Mouse (Mus musculus) 416B (cell line): ENCODE measurements around the gene Uvrag.

ENCODE experiments used
- DNase-seq: peaks from one replicate; pipeline ENCODE4 v3.0.0; 2011; ENCODE audit warnings: low read depth

The Uvrag gene

GRCm38 (mm10) chr7:99097781-99098180 lies 43.2 kb downstream of the Uvrag start:
- DNase-seq = no peak

DNA sequence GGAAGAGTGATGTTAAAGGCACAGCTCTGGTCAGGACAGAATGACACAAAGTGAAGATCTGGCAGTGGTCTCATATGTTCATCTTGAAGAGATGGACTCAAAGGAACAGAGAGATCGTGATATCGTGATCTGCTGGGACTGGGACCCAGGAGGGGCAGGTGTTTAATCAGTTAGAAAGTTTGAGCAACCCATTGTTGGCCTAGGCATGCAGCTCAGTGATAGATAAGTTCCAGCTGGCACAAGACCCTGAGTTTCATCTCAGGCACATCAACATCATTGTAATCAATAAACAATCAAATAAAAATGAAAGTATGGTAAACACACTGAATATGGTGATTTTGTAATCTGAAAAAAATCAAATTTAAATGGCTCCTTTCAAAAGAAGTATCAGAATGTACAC lies 43.8 kb downstream of the Uvrag start:
- no peak for DNase-seq

GRCm38 (mm10) chr7:99095191-99095590 lies 45.8 kb downstream of the Uvrag start:
- peak; percentile 64 for DNase-seq

GRCm38 (mm10) chr7:99094336-99094735 lies 46.6 kb downstream of the Uvrag start:
- no peak for DNase-seq

DNA sequence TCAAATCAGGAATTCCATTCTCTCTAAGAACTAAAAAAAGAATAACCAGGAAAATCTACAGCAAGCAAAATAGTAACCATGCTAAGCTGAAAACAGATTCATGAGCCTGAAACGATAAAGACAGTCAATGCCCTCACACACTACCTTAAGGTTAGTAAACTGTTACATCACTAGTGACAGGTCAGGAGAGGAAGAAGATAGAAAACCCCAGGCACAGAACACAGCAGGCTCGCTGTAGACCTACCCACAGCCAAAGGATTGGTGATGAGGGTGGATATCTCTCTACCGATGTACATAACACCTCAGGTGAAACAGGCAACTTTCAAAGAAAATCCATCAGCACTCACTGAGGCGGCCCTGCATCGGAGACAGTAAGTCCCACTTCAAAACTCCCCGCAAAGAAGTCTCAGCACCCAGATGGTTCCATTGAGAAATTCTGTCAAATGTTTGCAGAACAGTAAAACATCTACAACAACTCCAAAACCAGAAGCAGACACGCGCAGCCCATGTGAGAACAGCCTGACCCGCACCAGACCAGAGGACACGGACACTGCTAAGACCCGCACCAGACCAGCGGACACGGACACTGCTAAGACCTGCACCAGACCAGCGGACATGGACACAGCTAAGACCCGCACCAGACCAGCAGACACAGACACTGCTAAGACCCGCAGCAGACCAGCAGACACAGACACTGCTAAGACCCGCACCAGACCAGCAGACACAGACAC lies 48.9 kb downstream of the Uvrag start:
- DNase-seq = no peak

- DNase-seq = no peak
Measured at GRCm38 (mm10) chr7:99089716-99090115, 51.2 kb downstream of the Uvrag start.

- no peak for DNase-seq
Measured at GRCm38 (mm10) chr7:99088576-99089346, 52.2 kb downstream of the Uvrag start.

- DNase-seq = no peak
Measured at GRCm38 (mm10) chr7:99087581-99087980, 53.4 kb downstream of the Uvrag start.

- peak; percentile 83 for DNase-seq
Measured at GRCm38 (mm10) chr7:99086646-99087443, 54.1 kb downstream of the Uvrag start.

DNA sequence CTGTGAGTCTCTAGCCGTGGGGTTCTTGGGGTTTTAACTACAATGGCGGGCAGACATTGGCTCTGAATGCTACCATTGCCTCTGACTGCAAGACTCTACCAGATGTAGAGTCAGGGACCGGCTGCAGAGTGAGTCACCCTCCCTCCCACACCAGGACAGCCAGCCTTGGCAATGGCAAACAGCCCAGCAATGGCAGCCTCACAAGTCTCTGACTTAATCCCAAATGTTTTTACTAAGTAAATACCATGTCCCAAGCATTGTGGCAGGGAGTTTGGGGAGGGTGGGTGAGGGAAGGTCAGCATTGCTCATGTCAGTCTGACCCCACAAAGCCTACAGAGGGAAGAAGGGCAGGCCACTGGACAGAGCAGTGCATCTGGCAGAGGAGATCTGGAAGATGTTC lies 55.7 kb downstream of the Uvrag start:
- DNase-seq = no peak

DNA sequence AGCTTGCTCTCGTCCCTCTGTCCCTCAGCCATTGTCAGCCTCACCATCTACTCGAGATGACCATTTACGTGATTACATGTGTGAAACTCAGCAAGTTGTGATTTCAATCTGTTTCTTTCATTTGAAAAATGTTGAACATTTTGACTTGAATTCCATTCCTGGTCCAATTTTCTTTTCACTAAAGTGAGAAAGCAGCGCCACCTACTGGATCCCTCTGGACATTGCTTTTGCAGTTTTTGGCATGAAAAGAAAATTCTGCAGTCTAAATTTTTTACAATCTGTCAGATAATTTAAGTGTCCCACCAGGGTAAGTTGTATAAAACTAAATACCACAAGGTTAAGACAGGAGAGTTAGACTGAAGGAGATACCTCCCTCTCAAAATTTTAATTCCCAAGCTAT lies 61.4 kb downstream of the Uvrag start:
- peak; percentile 66 for DNase-seq

DNA sequence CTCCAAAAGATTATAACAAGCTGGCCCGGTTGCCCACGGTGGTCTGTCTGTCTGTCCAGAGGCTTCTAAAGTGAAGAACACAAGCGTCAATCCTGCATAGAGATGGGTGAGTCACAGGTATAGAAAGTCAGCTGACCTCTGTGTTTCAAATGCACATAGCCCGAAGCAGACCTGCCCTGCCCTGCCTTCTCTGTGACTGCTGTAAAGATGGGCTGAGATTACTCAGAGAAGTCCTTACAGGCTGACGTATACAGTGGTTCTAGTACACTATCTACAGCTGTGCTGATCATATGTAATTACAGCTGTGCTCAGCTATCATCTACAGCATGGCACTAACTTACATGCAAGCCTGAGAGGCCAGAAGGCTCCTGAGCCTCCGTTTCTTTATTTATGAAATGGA lies 62.1 kb downstream of the Uvrag start:
- no peak for DNase-seq

DNA sequence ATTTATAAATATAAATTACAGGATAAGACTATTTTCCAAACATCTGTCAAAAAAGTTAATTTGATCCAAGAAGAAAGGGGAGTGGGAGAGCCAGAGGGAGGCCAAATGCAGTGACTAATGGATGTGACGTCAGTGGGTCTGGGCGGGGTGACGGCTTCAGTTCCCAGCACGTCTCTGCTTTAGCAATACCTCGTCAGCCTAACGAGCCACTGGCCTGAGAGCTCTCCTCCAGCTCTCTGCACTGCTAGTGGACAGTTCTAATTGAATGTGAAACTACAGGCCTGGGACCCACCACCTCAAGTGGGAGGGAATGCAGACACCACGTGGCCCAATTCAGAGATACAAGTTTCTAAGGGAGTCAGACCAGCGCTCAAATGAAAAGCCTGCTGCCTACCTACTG lies 63.7 kb downstream of the Uvrag start:
- DNase-seq = no peak

DNA sequence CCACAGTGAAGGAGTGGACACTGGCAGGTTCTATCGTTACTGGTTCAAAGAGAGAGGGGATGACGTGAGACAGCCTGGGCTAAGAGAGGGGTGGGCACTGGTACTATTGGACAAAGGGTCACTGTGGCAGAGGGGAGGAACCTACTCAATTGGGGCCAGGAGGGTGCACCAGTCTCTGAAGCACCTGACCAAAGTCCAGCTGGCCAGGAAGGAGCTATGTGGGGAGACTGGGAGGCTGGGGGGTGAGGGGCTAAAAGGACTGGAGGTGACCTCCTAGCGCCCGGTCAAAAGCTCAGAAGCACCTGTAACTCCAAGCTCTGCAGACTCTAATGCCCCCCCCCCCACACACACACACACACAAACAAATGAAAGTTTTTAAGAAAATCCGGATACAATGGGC lies 65.8 kb downstream of the Uvrag start:
- DNase-seq = no peak

DNA sequence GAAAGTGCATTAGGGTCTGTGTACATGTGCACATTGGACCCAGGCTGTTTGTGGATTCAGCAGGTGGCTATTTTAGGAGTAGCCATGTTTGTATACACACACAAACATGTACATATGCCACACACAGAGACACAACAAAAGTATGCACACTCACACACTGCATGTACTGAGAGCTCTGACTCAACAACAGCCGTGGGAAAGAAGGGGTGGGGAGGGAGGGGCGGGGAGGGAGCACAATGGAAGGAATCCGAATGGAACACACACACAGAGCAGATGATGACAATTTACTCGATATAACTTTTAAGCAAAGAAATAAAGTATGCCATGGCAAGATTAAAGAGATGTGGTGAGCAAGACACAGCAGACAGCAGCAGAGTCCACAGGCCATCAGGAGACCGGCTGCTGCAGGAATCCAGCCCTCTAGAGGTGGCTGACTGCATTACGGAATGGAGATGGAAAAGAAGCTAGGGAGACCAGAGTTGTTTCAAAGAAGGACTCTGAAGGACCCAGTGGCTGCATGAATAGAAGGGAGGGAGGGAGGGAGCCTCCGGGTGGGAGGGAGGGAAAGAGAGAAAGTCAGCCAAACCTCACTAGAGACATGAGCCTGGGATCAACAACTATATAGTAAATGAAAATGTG lies 67.1 kb downstream of the Uvrag start:
- peak; percentile 35 for DNase-seq

- peak; percentile 37 for DNase-seq
Measured at GRCm38 (mm10) chr7:99067710-99068109, 73.2 kb downstream of the Uvrag start.

DNA sequence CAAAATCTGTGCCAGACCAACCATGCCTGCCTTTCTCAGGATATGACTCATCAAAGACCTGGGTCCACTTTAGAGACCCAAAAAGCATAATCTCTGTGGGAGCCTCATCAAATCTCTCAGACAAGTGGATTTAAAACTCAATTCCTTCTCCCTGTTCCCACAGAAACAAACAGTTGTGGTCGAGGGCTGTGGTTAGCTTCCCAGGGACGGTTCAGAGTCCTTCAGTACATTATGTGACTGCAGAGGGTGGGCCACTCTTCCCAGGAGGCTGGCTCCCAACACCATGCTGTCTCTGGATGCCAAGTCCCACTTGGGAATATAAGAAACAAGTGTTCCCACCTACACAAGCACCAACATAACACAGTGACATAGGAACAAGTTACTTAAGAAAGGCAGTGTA lies 75.0 kb downstream of the Uvrag start:
- no peak for DNase-seq

- DNase-seq = no peak
Measured at GRCm38 (mm10) chr7:99065391-99065831, 75.5 kb downstream of the Uvrag start.

DNA sequence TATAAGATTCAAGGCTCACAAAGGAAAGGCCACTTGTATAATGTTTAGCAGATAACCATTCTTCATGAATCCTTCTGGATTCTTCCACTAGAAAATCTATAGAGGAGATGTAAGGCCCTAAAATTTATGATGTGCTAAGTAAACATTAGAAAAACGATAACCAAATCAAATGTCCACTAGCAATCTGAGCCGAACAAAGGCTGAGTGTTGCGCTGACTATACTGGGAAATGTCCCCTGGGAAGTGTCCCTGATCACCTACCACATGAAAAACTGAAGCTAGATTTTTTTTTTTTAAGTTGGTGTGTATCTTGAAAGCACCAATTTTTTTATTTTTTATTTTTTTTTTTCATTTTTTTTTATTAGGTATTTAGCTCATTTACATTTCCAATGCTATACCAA lies 76.1 kb downstream of the Uvrag start:
- no peak for DNase-seq

DNA sequence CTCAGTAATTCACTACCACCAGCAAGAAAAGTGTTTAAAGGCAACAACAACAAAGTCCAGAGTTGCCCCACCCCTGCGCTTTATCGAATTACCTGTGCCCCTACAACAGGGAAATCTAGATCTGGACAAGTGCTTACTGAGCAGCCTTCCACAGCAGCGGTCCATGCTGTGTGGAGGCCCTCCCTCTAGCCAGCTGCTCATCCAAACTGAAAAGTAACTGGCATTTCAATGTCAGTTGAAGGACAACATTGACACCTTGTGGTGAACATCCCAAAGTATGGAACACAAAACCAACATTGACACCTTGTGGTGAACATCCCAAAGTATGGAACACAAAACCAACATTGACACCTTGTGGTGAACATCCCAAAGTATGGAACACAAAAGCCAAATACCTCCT lies 78.7 kb downstream of the Uvrag start:
- DNase-seq = peak; percentile 39

DNA sequence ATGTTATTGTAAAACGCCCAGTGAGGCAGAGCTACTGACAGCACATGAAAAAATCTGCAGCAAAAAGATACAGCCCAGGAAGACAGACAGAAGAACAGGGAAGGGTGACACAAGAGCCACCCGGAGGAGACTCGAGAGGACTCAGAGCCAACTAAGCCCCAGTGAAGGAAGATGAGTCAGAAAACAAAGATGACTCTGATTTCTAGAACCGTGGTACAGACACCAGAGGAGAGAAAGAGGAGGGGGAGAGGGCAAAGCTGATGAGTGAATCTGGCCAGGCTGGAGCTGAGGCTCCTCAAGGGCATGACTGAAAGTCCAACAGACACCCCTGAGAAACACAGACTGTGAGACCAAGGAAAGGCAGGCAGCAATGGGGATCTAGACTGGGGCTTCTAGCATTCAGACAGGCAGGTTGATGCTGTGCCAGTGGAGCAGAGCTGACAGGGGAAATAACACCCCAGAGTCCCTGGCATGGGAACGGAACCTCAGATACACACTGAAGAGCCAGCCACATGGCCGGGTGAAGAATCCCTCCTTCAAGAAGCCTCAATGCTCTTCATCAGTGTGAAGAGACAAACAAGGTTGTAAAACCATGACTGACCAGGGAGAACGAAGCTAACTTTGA lies 79.8 kb downstream of the Uvrag start:
- DNase-seq = peak; percentile 60

DNA sequence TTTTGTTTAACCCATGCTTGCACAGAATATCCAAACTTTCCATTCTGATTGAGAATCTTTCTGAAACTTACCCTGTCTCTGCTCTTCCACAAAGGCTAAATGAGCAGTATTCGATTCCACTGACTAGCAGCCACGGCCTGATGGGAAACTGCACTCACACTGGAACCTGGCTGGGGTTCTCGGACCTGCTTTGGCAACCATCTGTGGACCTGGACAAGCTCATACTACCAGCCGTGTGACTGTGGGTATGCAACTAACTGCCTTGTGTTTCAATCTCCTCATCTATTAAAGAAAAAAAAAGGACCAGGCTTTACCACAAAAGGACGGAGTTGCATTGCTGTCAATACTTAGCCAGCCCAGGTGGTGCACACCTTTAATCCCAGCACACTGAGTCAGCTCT lies 80.5 kb downstream of the Uvrag start:
- no peak for DNase-seq
